Mouse (Mus musculus) liver, postnatal 0 days (tissue): Measurements from ENCODE around the gene Bysl.

Experiments used
- CTCF ChIP-seq: sonication (generic); IDR thresholded peaks from 2 replicates; pipeline ENCODE4 v1.5.1; 2016; ENCODE audit warnings: antibody characterized with exemption, low read depth
- EP300 ChIP-seq: IDR thresholded peaks from 2 replicates; pipeline ENCODE4 v1.6.1; 2016; ENCODE audit warnings: antibody characterized with exemption, low read depth, mild to moderate bottlenecking

DNA sequence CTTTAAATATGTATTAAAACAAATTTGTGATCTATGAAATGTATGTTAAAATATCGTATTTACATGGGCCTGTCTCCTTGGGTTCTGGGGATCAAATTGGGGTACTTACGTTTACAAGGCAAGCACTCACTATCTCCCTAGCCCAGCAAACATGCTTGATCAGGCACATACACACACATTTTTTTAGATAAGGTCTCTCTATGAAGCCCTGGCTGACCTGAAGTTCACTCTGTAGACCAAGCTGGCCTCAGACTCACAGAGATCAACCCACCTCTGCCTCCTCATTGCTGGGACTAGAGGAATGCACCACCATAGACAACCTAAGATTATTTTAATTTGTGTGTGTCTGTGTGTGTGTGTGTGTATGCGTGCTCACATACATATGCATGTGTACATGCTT is 42.9 kb downstream of the Bysl start:
- TF ChIP-seq CTCF (no peak), EP300 (peak; percentile 94)
